ENCODE assay signal across 9 mouse cellular contexts in the genomic region with DNA sequence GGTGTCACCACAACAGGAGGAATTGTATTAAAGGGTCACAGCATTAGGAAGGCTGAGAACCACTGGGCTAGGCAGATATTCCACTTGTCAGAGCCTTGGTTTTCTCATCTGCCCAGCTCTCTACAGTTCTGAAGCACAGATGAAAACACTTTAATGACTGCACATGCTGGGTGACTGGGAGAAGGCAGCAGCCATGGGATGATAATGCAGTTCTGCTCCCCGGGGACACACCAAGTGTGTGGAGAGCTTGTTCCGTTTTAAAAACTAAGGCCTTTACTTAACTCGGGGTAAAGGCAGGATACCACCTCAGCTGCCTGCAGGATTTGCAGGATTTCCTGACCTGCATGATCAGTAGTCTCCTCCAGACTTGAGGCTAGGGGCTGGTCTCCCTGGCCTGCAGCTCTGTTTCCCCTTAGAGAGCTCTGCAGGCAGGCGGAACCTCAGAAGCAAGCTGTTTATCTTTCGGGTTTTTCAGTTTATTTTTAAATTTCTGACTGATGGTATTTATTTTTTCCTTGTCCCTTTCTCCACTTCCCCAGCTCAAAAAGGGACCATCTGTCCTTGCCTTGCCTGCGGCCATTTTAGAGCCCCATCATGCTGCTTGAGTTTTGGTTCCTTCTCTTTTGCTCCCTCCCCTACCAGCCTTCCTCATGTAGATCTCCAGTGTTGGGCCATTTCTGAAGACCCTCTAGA. TPM values are rescaled to one million over a fixed set of nuclear protein-coding genes. Genes with fewer than 3 reads are reported as not detected.
DNase-seq lines count a peak whose midpoint lies in the region; ATAC-seq lines count a peak whose summit lies in the region.
"Had no signal": no experiment of that assay in that cellular context is flagged by ENCODE, and none has a peak within 500 bp of the region (broad histone marks: within the 10 kb centered on the region; RNA-seq: fewer than 3 reads in every experiment).

No protein-coding gene starts in this region.

- H3K4me2 ChIP-seq in heart, embryonic 13.5 days = no peak overlapping the region
- H3K4me2 ChIP-seq in heart, embryonic 11.5 days = no peak overlapping the region
- no peak overlapping the region for H3K4me2 ChIP-seq in midbrain, embryonic 11.5 days
- no peak overlapping the region for H3K4me2 ChIP-seq in stomach, embryonic 14.5 days (replicated peaks; ENCODE audit: low read depth, low read length)

- H3K27ac ChIP-seq in heart, embryonic 13.5 days (replicated peaks) = 0 out of 2 replicates have a peak overlapping the region, but pooled peaks have one; percentile 26
- H3K27ac ChIP-seq in heart, embryonic 11.5 days (ENCODE audit: low read depth, low read length) = no peak overlapping the region
- no peak overlapping the region for H3K27ac ChIP-seq in midbrain, embryonic 11.5 days (ENCODE audit: low read depth, low read length)
- no peak overlapping the region for H3K27ac ChIP-seq in midbrain, embryonic 10.5 days (replicated peaks)
- peak overlapping the region; percentile 79; the same call in 1 of the 2 replicates for H3K27ac ChIP-seq in stomach, embryonic 14.5 days (ENCODE audit: low read length)

- no peaks in the 10 kb centered on the region for H3K27me3 ChIP-seq in heart, embryonic 13.5 days (replicated peaks)
- no peaks in the 10 kb centered on the region for H3K27me3 ChIP-seq in heart, embryonic 11.5 days (ENCODE audit: control insufficient read depth, insufficient read depth, low read length)
- H3K27me3 ChIP-seq in midbrain, embryonic 11.5 days (ENCODE audit: control insufficient read depth, insufficient read depth, low read length) = no peaks in the 10 kb centered on the region
- no peaks in the 10 kb centered on the region for H3K27me3 ChIP-seq in midbrain, embryonic 10.5 days (ENCODE audit: low read depth, poor library complexity, severe bottlenecking)
- H3K27me3 ChIP-seq in stomach, embryonic 14.5 days (ENCODE audit: control insufficient read depth, insufficient read depth, low read length) = no peaks in the 10 kb centered on the region

- no peaks in the 10 kb centered on the region for H3K36me3 ChIP-seq in heart, embryonic 13.5 days
- H3K36me3 ChIP-seq in heart, embryonic 11.5 days (ENCODE audit: control insufficient read depth, insufficient read depth, low read length) = no peaks in the 10 kb centered on the region; the same call in 1 of the 2 replicates
- H3K36me3 ChIP-seq in midbrain, embryonic 11.5 days (ENCODE audit: control insufficient read depth, insufficient read depth, low read length) = no peaks in the 10 kb centered on the region
- H3K36me3 ChIP-seq in midbrain, embryonic 10.5 days = no peaks in the 10 kb centered on the region
- no peaks in the 10 kb centered on the region for H3K36me3 ChIP-seq in stomach, embryonic 14.5 days (ENCODE audit: control insufficient read depth, insufficient read depth, low read length)

- H3K9ac ChIP-seq in heart, embryonic 13.5 days = no peak overlapping the region
- no peak overlapping the region for H3K9ac ChIP-seq in heart, embryonic 11.5 days (ENCODE audit: low read depth, low read length)
- H3K9ac ChIP-seq in midbrain, embryonic 11.5 days (ENCODE audit: low read length) = no peak overlapping the region
- H3K9ac ChIP-seq in stomach, embryonic 14.5 days (replicated peaks; ENCODE audit: low read depth, low read length) = no peak overlapping the region

- WGBS in heart, embryonic 13.5 days = 55% methylated on average over 6 of the region's 6 CpGs
- WGBS in heart, embryonic 11.5 days (ENCODE audit: insufficient replicate concordance) = 51% methylated on average over 6 of the region's 6 CpGs
- 77% methylated on average over 6 of the region's 6 CpGs for WGBS in midbrain, embryonic 11.5 days
- WGBS in midbrain, embryonic 10.5 days = 74% methylated on average over 6 of the region's 6 CpGs
- 45% methylated on average over 6 of the region's 6 CpGs for WGBS in stomach, embryonic 14.5 days

- peak; percentile 33 for DNase-seq in midbrain, embryonic 11.5 days (ENCODE audit: low spot score, missing footprints)
- DNase-seq in midbrain, embryonic 10.5 days (ENCODE audit: low spot score) = no peak
- peak; percentile 29 for DNase-seq in heart, postnatal 4 days
- DNase-seq in left cerebral cortex, adult 11 months (ENCODE audit: low spot score) = no peak
- DNase-seq in testis, postnatal 10 days (ENCODE audit: low spot score) = no peak

- H3K4me3 ChIP-seq in heart, embryonic 13.5 days = no peak overlapping the region
- H3K4me3 ChIP-seq in heart, embryonic 11.5 days (ENCODE audit: low read depth, low read length) = no peak overlapping the region
- H3K4me3 ChIP-seq in midbrain, embryonic 11.5 days (ENCODE audit: low read depth, low read length) = no peak overlapping the region
- H3K4me3 ChIP-seq in midbrain, embryonic 10.5 days = no peak overlapping the region
- no peak overlapping the region for H3K4me3 ChIP-seq in stomach, embryonic 14.5 days (ENCODE audit: low read depth, low read length)

- ATAC-seq in heart, embryonic 13.5 days (ENCODE audit: extremely low read depth, insufficient number of reproducible peaks, low FRiP score, low TSS enrichment) = no peak
- no peak for ATAC-seq in heart, embryonic 11.5 days (replicated peaks; ENCODE audit: insufficient number of reproducible peaks, low FRiP score, low TSS enrichment)
- no peak for ATAC-seq in midbrain, embryonic 11.5 days (ENCODE audit: low FRiP score)
- ATAC-seq in stomach, embryonic 14.5 days (ENCODE audit: insufficient number of reproducible peaks, insufficient read depth, low FRiP score, low read depth) = no peak

- H3K4me1 ChIP-seq in heart, embryonic 13.5 days = peaks cover 68% of the 10 kb centered on the region
- peaks cover 18% of the 10 kb centered on the region for H3K4me1 ChIP-seq in heart, embryonic 11.5 days (ENCODE audit: control insufficient read depth, insufficient read depth, low read length)
- no peaks in the 10 kb centered on the region for H3K4me1 ChIP-seq in midbrain, embryonic 11.5 days (ENCODE audit: control insufficient read depth, insufficient read depth, low read length)
- H3K4me1 ChIP-seq in midbrain, embryonic 10.5 days = peaks cover 31% of the 10 kb centered on the region
- H3K4me1 ChIP-seq in stomach, embryonic 14.5 days (ENCODE audit: control insufficient read depth, insufficient read depth, low read length) = peaks cover 55% of the 10 kb centered on the region

- no peaks in the 10 kb centered on the region for H3K9me3 ChIP-seq in heart, embryonic 13.5 days
- no peaks in the 10 kb centered on the region for H3K9me3 ChIP-seq in heart, embryonic 11.5 days (replicated peaks; ENCODE audit: control insufficient read depth, low read length)
- H3K9me3 ChIP-seq in midbrain, embryonic 11.5 days (ENCODE audit: control insufficient read depth, low read length) = no peaks in the 10 kb centered on the region
- no peaks in the 10 kb centered on the region for H3K9me3 ChIP-seq in midbrain, embryonic 10.5 days (replicated peaks)
- H3K9me3 ChIP-seq in stomach, embryonic 14.5 days (ENCODE audit: control insufficient read depth, low read depth, low read length) = no peaks in the 10 kb centered on the region

RNA-seq across cellular contexts. Expression of gene Mink1, which starts 20.5 kb away (rescaled TPM):
- 8.8 and 9.8 TPM in 2 replicates for polyA plus RNA-seq in heart, embryonic 13.5 days (2015; fragmentation: Nextera tagmentation; extraction: Ambion mirVana)
- 15.1 and 16.1 TPM in 2 replicates for polyA plus RNA-seq in heart, embryonic 11.5 days (2014; fragmentation: Nextera tagmentation; extraction: Ambion mirVana)
- 12.3 and 12.9 TPM in 2 replicates for polyA plus RNA-seq in midbrain, embryonic 11.5 days (2014; fragmentation: Nextera tagmentation; extraction: Ambion mirVana)
- 10.3 and 12.6 TPM in 2 replicates for polyA plus RNA-seq in midbrain, embryonic 10.5 days (2016; fragmentation: Nextera tagmentation; extraction: Ambion mirVana)
- 10 to 100 TPM; 38.2 to 42.5 TPM for total RNA-seq in heart, postnatal 4 days (2021)
- polyA plus RNA-seq in stomach, embryonic 14.5 days (2014; fragmentation: Nextera tagmentation; extraction: Ambion mirVana) = 23.0 and 23.9 TPM in 2 replicates

RNA-seq across cellular contexts. Expression of gene 4930544D05Rik, which starts 32.5 kb away (rescaled TPM):
- not detected in 2 replicates for polyA plus RNA-seq in heart, embryonic 13.5 days (2015; fragmentation: Nextera tagmentation; extraction: Ambion mirVana)
- polyA plus RNA-seq in heart, embryonic 11.5 days (2014; fragmentation: Nextera tagmentation; extraction: Ambion mirVana) = not detected in 2 replicates
- not detected in 2 replicates for polyA plus RNA-seq in midbrain, embryonic 11.5 days (2014; fragmentation: Nextera tagmentation; extraction: Ambion mirVana)
- not detected in 2 replicates for polyA plus RNA-seq in midbrain, embryonic 10.5 days (2016; fragmentation: Nextera tagmentation; extraction: Ambion mirVana)
- not detected for total RNA-seq in heart, postnatal 4 days (2021)
- not detected in 2 replicates for polyA plus RNA-seq in stomach, embryonic 14.5 days (2014; fragmentation: Nextera tagmentation; extraction: Ambion mirVana)
- total RNA-seq: adrenal gland, postnatal 4 days had no signal

RNA-seq across cellular contexts. Expression of gene Chrne, which starts 35.8 kb away (rescaled TPM):
- polyA plus RNA-seq in heart, embryonic 13.5 days (2015; fragmentation: Nextera tagmentation; extraction: Ambion mirVana) = not detected in 2 replicates
- not detected in 2 replicates for polyA plus RNA-seq in heart, embryonic 11.5 days (2014; fragmentation: Nextera tagmentation; extraction: Ambion mirVana)
- not detected in 2 replicates for polyA plus RNA-seq in midbrain, embryonic 11.5 days (2014; fragmentation: Nextera tagmentation; extraction: Ambion mirVana)
- polyA plus RNA-seq in midbrain, embryonic 10.5 days (2016; fragmentation: Nextera tagmentation; extraction: Ambion mirVana) = not detected in 2 replicates
- total RNA-seq in heart, postnatal 4 days (2021) = not detected
- polyA plus RNA-seq in stomach, embryonic 14.5 days (2014; fragmentation: Nextera tagmentation; extraction: Ambion mirVana) = not detected in 2 replicates

RNA-seq across cellular contexts. Expression of gene Pld2, which starts 43.3 kb away (rescaled TPM):
- 9.3 and 11.2 TPM in 2 replicates for polyA plus RNA-seq in heart, embryonic 13.5 days (2015; fragmentation: Nextera tagmentation; extraction: Ambion mirVana)
- 7.4 and 8.6 TPM in 2 replicates for polyA plus RNA-seq in heart, embryonic 11.5 days (2014; fragmentation: Nextera tagmentation; extraction: Ambion mirVana)
- polyA plus RNA-seq in midbrain, embryonic 11.5 days (2014; fragmentation: Nextera tagmentation; extraction: Ambion mirVana) = 3.5 and 4.0 TPM in 2 replicates
- polyA plus RNA-seq in midbrain, embryonic 10.5 days (2016; fragmentation: Nextera tagmentation; extraction: Ambion mirVana) = 3.5 and 4.1 TPM in 2 replicates
- 1 to 10 TPM; 8.3 to 9.3 TPM for total RNA-seq in heart, postnatal 4 days (2021)
- 11.6 and 13.0 TPM in 2 replicates for polyA plus RNA-seq in stomach, embryonic 14.5 days (2014; fragmentation: Nextera tagmentation; extraction: Ambion mirVana)

RNA-seq across cellular contexts. Expression of gene Gm40193, which starts 50.4 kb away (rescaled TPM):
- not detected in 2 replicates for polyA plus RNA-seq in heart, embryonic 13.5 days (2015; fragmentation: Nextera tagmentation; extraction: Ambion mirVana)
- not detected in 2 replicates for polyA plus RNA-seq in heart, embryonic 11.5 days (2014; fragmentation: Nextera tagmentation; extraction: Ambion mirVana)
- polyA plus RNA-seq in midbrain, embryonic 11.5 days (2014; fragmentation: Nextera tagmentation; extraction: Ambion mirVana) = not detected in 2 replicates
- polyA plus RNA-seq in midbrain, embryonic 10.5 days (2016; fragmentation: Nextera tagmentation; extraction: Ambion mirVana) = not detected in 2 replicates
- not detected for total RNA-seq in heart, postnatal 4 days (2021)
- not detected in 2 replicates for polyA plus RNA-seq in stomach, embryonic 14.5 days (2014; fragmentation: Nextera tagmentation; extraction: Ambion mirVana)
- total RNA-seq: adrenal gland, postnatal 4 days had no signal

Comparison
In these comparisons a context has a peak if more than half of its experiments do, and no peak if none do; other contexts are left out.
1. H3K27ac ChIP-seq: peak in heart, embryonic 13.5 days (single experiment) and stomach, embryonic 14.5 days (single experiment); none in heart, embryonic 11.5 days (single experiment), midbrain, embryonic 11.5 days (single experiment) and midbrain, embryonic 10.5 days (single experiment).
2. DNase-seq: peak in midbrain, embryonic 11.5 days (single experiment) and heart, postnatal 4 days (single experiment); none in midbrain, embryonic 10.5 days (single experiment), left cerebral cortex, adult 11 months (single experiment) and testis, postnatal 10 days (single experiment).